Mouse (Mus musculus) MN1 (cell line): Measurements from ENCODE around the gene Urad.

ENCODE experiments used
- DNase-seq: peaks from one replicate; pipeline ENCODE4 v3.0.0-alpha.2; 2016; ENCODE audit warnings: low spot score

Urad gene

DNA sequence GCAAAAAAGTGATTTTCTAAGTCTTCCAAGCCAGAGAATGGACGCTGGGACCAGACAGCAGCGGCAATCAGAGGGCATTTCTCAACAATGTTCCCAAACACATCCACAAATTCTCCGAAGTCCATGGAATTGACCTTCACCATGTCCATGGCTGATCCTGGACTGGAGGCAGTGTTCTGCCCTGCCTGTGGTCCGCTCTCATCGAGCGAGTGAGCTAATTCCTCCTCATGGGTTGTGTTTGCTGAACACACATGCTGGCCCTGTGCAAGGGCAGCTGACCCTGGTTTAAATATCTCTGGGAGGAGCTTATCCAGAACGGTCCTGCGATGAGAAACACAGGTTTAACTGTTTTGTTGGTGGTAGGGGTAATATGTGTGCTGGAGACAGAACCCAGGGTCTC, at the start of gene Urad:
Gene Urad (minus strand): TSS at position 258 of the 400 bp plus-strand sequence.
- no peak for DNase-seq

DNA sequence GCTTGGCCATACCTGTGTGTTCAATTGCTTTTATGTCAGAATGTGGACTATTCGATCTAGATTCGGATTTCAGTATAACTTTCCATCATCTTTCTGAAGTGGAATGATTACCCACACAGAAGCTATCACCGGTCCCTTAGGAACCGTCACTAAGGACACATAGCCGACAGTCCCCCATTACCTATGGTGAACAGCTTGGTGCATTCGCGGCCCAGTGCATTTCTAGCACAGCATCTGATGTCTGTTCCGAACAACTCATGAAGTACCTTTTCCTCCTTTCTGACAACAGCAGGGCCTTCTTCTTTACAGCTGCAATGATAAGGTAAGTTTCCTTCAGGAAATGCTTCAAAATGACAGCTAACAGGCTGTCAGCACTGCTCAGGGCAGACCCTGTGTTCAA, 48.0 kb upstream of the Urad start:
- DNase-seq, result no peak

DNA sequence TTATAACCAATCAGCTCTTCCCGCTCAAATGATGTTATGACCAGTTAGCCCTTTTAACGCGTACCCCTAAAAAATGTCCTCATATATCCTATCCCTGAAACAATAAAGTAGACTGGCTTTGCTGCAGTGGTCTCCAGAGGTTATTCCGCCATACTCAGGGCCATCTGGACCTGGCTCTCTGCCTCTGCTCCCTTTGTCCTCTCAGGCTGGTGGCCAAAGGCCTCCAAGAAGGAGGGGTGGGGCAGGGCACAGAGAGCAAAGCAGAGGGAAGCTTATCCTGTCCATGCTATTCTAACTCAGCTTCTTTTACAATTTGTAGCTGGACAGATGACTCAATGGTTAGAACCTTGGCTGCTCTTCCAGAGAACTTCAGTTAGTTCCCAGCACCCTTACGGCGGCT, 46.0 kb upstream of the Urad start:
- DNase-seq, result no peak

DNA sequence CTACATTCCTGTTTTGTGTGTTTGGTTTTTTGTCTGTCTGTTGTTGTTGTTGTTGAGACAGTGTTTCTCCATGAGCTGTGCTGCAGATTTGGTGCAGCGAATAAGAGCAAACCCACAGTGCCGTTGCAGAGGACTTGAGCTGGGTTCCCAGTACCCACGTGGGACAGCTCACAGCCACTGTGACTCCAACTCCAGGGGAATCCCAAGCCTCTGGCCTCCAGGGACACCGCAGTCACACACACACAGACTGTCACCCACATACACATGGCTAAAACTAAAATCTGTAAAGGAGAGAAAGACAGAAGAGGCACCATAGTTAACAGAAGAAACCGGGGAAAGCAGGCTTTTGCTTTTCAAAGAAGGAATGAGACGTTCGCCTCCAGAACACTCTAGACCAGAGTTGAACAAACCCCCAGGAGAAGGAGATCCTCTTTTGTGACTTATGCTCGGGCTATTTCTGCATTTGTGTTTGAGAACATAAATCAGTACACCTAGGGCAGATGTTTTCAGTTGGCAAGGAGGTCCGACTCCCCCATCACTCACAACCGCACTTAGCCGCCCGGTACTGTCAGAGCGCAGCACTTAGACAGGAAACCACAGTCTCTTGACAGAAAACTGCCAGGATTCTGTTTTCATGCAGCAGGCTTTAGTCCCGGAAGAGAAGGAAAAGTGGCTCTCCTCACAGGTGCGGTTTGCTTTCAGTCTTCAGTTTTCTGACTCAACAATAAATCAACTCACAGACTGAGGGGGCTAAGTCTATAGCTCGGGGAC, 43.9 kb upstream of the Urad start:
- DNase-seq, result no peak

DNA sequence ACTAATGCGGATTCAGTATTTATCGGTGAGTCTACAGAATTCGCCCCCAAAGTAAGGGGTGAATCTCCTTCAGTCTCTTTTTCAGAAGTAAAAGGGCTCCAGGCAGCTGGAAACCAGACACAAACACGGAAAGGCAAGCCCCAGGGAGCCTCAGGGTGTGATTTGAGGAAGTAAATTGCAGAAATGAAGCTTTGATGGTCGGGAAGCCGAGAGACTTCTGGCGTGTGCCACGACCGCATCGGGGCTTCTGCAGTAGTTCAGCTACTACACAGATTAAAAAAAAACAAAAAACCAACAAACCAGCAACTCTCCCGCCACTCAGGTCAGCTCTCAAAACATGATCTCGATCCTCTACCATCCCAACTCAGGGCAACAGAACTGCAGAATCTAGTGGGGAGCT, 40.8 kb upstream of the Urad start:
- DNase-seq, result no peak

DNA sequence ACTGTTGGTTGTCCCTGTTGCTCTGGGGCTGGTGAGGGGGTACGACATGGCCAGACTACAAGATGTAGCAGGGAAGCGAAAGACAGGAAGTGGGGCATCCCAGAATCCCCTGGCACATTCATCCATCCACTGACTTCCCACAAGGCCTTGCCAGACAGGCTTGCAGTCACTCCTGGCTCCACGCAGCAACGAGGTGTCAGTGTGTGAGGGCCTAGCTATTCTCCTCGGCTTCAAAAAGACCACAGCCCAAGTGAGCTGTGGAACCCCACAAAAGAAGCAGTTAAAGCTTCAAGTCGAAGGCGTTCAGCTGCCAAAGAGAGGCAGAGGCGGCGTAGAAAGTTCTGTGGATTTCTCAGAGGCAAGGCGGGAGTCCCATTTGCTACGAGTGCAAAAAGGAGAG, 36.2 kb upstream of the Urad start:
- DNase-seq, result no peak

DNA sequence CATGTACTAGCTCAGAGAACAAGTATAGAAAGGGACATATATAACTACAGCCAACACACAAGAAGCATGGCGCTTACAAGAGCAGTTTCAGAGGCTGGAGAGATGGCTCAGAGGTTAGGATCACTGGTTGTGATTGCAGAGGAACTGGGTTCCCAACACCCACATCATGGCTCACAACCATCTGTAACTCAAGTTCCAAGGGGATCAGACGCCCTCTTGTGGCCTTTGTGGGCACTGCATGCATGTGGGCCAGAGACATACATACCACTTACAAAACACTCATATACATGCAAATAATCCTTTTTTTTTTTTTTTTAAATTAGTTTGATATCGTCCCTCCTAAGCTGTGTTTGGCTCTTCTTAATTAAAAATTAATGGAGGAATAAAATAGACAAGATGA, 35.3 kb upstream of the Urad start:
- DNase-seq, result no peak

DNA sequence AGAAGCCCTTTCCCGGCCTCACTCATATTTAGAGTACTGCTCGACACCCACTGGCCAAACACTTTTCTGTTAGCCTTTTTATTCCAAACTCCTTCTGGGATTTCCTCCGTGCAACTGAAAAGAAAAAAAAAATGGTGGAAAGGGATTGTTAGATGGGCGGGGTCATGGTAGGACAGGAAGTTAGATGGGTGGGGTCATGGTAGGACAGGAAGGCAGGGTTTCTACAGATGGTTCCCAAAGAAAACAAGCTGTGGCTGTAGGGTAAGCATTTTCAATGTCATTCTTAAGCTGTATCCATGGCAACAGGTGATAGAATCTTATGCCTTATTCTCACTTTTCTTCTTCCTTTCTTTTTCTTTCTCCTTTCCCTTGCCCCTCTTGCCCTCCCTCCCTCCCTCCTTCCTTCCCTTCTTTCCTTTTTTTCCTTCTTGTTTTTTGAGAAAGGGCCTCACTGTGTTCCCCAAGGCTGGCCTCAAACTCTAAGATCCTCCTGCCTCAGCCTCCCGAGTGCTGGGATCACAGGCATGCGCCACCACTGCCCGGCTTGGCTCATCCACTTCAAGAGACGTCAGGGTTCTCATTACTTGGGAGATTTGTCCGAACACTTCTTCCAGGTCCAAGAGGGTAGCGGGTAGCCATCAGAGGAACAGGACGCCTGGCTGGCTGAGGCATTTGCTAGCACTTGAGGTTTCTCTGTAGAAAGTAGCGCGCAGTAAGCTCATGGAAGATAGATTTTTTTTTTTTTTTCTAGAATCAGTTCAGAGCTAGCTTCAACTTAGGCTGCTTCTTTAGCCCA, 34.2 kb upstream of the Urad start:
- DNase-seq, result no peak

DNA sequence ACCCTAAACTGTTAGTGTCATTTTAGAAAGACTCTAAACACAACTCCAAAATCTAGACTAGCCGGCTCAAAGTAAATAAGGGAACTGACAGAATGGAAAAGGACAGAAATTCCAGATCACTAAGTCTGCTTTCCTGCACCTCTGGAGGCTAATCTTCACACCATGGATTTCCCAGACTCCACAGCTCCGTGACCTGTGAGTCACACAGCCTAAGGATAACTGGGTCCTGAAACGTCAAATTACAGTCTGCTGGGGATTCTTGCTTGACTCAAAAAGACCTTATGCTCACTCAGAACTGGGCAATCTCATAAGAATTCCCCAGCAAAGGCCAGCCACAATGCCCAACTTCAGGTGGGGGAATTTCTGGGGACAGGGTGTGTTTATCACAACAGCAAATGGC, 33.5 kb upstream of the Urad start:
- DNase-seq, result no peak

DNA sequence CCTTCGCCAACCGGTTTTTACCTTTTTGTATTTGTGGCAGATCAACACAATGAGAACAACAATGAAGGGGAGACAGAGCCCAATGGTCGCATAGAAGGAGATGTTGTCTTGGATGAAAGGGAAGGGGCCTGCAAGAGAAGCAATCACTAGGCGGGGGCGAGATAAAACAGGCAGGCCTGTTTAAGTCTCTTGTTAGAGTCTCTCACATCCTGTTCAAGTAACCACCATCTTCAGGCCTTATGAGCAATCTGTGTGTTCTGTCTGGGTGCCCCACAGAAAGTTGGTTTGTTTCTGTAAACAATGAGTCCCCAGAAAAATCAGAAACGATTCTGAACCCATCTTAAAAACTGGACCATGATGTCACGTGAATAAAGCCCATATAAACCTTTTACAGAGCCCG, 32.7 kb upstream of the Urad start:
- no peak for DNase-seq

DNA sequence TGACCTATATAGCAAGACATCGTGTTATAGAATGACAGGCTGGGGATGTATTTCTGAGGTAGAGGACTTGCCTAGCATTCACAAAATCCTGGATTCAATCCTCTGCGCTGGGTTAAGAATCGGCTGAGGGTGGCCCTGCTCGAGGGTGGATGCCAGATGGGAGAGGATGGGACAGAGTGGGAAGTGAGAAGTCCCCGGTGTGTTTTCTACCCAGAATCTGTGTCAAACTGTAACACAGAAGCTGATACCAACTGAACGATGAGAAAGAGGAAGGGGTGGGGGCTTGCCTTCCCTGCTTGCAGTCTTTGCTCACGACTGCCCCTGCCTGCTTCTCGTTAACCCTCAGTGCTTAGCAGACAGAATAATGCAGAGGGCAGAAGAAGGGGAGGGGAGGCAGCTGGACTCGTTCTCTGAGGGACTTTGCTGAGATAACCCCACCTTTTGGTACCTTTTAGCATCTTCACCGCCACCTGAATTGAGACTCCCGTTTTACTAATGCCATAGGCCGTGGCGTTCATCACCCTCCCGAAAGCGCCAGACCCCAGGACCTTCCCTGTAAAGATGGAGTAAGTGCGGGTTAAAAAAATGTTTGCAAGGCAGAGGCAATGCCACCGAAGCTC, 32.0 kb upstream of the Urad start:
- DNase-seq, result no peak

DNA sequence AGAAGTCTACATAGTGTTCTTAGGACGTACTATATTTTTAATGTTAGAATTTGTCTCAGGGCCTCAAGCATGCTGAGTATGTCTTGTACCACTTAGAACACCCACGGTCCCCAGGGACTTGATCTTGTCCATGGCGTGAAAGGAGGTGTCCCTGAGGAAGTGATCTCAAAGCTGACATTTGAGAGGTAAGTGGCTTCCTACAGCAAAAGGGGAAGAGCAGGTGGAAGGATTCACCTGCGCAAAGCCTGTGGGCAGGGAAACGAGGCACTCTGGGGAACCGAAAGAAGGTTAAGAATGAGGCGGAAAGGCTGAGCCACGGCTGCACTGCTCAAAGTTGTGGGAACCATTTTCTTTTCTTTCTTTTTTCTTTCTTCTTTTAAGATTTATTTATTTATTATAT, 29.7 kb upstream of the Urad start:
- DNase-seq, result no peak

DNA sequence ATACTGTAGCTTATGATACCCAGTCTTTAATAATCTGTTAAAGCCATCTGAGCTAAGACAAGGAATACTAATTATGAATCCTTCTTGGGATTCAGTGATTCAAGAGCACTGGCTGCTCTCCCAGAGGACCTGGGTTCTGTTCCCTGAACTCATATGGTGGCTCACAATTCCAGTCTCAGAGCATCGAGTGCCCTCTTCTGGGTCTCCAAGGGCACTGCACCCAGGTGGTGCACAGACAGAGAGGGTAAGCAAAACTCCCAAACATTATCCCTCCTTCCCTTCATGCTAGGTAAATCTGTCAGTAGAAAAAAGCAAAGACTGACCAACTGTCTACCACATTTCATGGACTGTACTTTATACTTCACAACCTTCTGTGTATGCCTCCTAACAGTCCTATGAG, 23.7 kb upstream of the Urad start:
- no peak for DNase-seq

DNA sequence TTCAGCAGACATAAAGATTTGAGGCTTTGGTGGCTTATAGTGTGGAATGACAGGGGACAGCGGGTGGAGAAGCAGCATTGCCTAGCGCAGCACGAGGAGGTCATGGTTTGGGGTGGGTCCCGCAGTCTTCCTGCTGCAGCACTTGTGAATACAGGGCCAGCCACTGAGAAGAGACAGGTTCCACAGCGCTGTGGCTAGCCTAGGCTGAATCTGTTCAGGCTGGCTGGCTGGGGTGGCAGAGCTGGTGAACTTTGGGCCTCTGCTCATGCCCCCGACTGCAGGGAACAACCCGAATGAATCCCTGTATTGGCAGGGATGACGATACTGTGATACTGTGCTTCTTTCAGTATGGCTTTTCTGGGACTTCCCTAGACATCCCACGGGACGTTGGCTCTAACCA, 21.7 kb upstream of the Urad start:
- DNase-seq, result no peak

DNA sequence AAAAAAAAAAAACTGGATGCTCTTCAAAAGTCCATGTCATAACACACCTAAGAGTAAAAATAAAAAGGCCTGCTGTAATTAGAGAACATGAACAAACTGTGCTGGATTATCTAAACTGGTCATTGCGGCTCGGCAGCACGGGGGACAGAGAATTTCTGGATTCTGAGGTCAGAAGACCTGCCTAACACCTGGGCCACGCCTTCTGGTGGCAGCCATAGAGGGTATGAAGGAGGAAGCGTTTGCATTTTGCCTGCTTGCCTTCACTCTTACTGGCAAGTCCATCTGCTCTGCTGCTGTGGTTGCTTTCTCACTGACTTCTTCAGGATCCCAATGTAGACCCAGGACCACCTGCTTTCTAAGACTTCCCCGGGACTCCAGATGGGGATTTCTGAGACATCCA, 20.7 kb upstream of the Urad start:
- no peak for DNase-seq

DNA sequence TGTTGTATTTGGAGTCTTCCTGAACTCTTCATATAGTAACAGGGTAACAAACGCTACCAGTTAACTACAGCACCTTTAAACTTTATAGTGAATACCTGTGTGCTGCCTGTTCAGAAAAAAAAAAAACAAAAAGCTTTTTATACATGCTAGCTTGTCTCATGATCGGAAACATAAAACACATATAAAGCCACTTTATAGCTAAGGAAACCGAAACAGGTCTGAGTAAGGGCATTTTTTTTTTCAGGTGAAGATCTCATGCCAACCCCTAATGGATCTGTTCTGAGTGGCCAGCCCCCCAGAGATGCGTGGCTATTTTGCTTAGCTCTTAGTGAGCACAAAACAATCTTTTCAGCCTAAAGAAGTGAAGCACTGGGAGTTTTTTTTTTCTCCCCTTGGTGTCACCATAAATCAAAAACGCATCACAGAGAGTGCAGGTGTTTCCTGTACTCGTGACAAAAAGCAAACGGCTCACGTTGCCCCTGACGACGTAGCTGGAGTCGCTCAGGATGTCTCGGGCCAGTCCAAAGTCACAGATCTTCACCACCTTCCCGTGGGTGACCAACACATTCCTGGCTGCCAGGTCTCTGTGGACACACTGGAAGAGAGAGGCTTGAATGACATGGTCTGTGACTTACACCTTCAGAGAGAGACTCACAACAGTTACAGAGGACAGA, 18.6 kb upstream of the Urad start:
- no peak for DNase-seq

DNA sequence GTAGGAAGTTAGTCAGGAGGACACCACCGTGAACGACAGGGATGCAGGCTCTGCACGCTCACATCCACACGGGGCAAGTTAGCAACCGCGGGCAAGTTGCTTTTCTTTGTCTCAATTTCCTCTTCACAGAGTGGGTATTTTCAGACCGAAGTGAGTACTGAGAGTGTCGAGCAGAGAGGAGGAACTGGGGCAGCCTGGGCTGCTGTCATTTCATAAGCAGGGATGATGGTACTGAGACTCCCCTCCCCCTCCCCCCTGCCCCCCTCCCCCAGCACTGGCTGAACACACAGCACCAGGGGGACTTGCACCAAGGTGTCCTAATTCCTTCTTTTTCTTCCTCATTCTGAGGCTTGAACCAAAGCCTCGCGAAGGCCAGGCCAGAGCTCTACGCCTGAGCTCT, 17.3 kb upstream of the Urad start:
- no peak for DNase-seq

DNA sequence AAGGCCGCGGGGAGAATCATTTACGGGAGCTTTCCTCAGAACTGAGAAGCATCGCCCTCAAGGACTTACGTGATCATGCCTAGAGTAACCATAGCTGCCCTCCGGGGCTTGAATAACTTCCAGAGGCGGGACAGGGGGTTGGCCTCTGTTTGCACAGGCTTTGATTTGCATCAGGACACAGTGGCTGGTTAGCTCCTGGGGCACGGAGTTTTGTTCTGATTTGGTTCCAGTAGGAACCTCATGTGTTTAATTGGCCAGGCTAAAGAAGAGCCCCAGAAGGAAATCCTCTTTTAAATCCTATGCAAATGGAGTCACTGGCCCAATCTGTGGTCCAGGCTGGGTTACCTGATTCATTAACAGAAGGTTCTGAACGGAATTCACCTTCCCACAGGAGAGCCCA, 16.7 kb upstream of the Urad start:
- no peak for DNase-seq

DNA sequence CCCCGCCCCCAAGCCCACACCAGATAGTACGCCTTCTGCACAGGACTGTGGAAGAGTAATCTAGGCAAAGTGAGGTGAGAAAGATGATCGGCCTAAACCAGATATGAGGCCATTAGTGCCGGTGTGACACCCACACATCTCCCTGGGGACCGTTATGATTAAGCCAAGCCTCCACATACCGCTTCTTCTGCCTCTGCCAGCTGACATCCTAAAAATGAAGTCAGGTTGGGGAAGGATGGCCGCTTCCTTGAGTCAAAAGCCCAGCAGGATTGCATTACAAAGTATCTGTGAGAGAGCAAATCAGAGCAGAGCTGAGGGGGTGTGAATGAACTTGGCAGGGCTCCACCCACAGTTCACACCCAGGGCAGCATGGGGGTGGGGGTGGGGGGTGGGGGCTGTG, 10.5 kb upstream of the Urad start:
- no peak for DNase-seq

DNA sequence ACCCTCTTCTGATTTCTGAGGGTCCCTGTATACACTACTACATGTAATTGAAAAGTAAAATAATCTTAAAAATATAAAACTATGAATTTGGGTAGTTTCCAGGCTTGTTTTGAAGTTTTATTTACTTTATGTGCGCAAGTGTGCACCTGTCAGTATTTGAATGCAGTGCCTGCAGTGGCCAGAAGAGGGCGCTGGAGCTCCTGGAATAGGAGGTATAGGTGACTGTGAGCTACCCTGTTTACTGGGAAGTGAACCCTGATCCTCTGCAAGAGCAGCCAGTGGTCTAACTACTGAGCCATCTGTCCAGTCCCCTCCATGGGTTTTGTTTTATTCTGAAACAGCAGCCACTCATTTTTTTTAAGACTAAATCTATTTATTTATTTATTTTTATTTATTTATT, 9.3 kb upstream of the Urad start:
- DNase-seq, result no peak

DNA sequence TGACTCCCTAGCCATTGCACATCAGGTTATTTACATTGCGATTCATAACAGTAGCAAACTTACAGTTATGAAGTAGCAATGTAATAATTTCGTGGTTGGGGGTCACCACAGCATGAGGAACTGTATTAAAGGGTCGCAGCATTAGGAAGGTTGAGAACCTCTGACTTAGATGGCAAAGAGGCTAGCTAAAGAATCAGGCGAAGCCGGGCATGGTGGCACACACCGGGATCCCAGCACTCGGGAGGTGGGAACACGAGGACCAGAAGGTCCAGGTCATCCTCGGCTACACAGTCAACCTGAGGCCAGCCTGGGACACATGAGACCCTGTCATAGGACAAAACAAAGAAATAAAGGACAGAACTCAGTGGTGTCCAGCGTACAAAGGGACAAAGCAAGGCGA, 7.7 kb upstream of the Urad start:
- DNase-seq, result no peak

DNA sequence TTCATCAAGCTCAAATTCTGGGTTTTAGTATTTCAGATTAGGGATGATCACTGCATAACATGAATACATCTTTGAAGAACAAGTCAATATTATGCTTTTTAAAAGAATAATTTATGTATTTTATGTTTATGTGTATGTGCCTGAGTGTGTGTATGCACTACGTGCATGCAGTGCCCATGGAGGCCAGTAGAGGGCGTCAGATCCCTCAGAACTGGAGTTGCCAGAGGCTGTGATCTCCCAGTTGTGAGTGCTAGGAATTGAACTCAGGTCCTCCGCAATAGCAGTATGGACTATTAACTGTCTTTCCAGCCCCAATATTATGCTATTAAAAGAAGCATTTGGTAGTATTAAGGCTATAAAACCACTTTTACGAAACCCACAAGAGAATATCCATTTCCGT, 5.4 kb upstream of the Urad start:
- no peak for DNase-seq

DNA sequence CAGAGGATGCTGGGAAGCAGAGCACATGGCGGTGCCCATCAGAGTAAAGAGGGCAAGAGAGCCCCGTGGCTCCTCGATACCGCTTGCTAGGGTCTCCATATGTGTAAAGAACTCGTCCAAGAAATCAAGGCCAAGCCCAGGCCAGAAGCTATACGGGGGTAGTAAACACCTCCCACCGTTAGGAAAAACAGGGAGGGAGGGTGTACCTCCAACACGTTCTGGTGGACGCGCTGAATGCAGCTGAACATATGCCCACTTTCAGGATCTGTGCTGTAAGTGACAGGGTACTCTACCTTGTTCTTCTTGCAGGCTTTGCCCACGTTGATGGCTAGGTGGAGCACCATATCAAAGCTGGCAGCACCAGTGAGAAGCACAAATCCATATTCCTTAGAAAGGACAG, 3.7 kb upstream of the Urad start:
- DNase-seq, result no peak
